Mouse (Mus musculus) heart, postnatal 0 days (tissue): ENCODE measurements at regions not wholly inside any gene's neighbourhood (a gene's known extent, or its start where the extent isn't known, plus 50 kb on each side); places are given as distances from the start of the nearest gene placed in this dataset.

Experiments used
- CTCF ChIP-seq: IDR thresholded peaks from 2 replicates; pipeline ENCODE4 v1.5.1; 2016; ENCODE audit warnings: antibody characterized with exemption, control low read depth, low read depth
- EP300 ChIP-seq: IDR thresholded peaks from 2 replicates; pipeline ENCODE4 v1.6.1; 2016; ENCODE audit warnings: antibody characterized with exemption, low read depth

GRCm38 (mm10) chr14:105980324-105980680 is 83.7 kb upstream of the Spry2 start:
- TF ChIP-seq CTCF: no peak
- TF ChIP-seq EP300: no peak
